Mouse (Mus musculus) CH12.LX (cell line): Measurements from ENCODE around the gene Krt84. TPM values are rescaled to one million over a fixed set of nuclear protein-coding genes. Genes with fewer than 3 reads are reported as not detected.
"Not testable (repeated sequence)": the region's sequence is repeated elsewhere in the genome, so short reads cannot be mapped to it uniquely, and the experiment has no call there.

Source experiments
- DNase-seq: peaks from one replicate; pipeline ENCODE4 v3.0.0-alpha.2; 2013; ENCODE audit errors: extremely low read depth
- H3K27ac ChIP-seq: 2 replicates; pipeline ENCODE4 v1.5.1; 2012; ENCODE audit warnings: low read depth, mild to moderate bottlenecking, control low read depth, moderate library complexity; ENCODE audit not compliant: insufficient read depth
- H3K27me3 ChIP-seq: replicated peaks from 2 replicates; pipeline ENCODE3; 2012; ENCODE audit warnings: inconsistent platforms
- H3K36me3 ChIP-seq, 2 experiments: replicated peaks in 1 of 2; 2 replicates each; pipeline versions ENCODE3 to v1.6.1; 2012; ENCODE audit warnings: inconsistent platforms in 1 of 2, low read length in 1 of 2, mild to moderate bottlenecking in 1 of 2, mixed read lengths in 1 of 2, moderate library complexity in 1 of 2; ENCODE audit not compliant: control insufficient read depth in 1 of 2, insufficient read depth in 1 of 2
- H3K4me1 ChIP-seq, 2 experiments: 2 replicates each; pipeline ENCODE4 v1.6.1; 2012; ENCODE audit warnings: inconsistent platforms in 1 of 2, moderate library complexity in 1 of 2; ENCODE audit not compliant: insufficient read depth in 2 of 2, control insufficient read depth in 1 of 2
- H3K4me2 ChIP-seq: 2 replicates; pipeline ENCODE4 v1.6.1; 2012; ENCODE audit warnings: low read depth, mild to moderate bottlenecking, control low read depth; ENCODE audit not compliant: poor library complexity, insufficient read depth, severe bottlenecking
- H3K4me3 ChIP-seq, 3 experiments: fragments of 150-350 bp in 1 of 3; sonication (generic) in 1 of 3; replicated peaks in 1 of 3; 2 replicates each; pipeline versions ENCODE3 to v1.5.1; 2011 to 2012; ENCODE audit warnings: low read depth in 2 of 3, low read length in 2 of 3, mild to moderate bottlenecking in 2 of 3, moderate library complexity in 2 of 3, control low read depth in 1 of 3, improper control_type of control experiment in 1 of 3, inconsistent platforms in 1 of 3, mixed read lengths in 1 of 3; ENCODE audit not compliant: poor library complexity in 1 of 3
- H3K79me2 ChIP-seq: replicated peaks from 2 replicates; pipeline ENCODE4 v1.6.1; 2012; ENCODE audit warnings: mild to moderate bottlenecking, moderate library complexity; ENCODE audit not compliant: control insufficient read depth, poor library complexity, insufficient read depth, severe bottlenecking; ENCODE audit errors: extremely low read depth
- H3K9ac ChIP-seq: 2 replicates; pipeline ENCODE4 v1.6.1; 2012; ENCODE audit warnings: low read depth, mild to moderate bottlenecking, control low read depth, moderate library complexity; ENCODE audit not compliant: insufficient read depth
- H3K9me3 ChIP-seq: replicated peaks from 2 replicates; pipeline ENCODE3; 2012; ENCODE audit warnings: low read length, inconsistent platforms, mixed read lengths
- BHLHE40 ChIP-seq: IDR thresholded peaks from 2 replicates; pipeline ENCODE4 v1.6.1; 2011; ENCODE audit warnings: mild to moderate bottlenecking, low read depth, low read length, improper control_type of control experiment
- CTCF ChIP-seq, 2 experiments: IDR thresholded peaks in 1 of 2; conservative IDR thresholded peaks in 1 of 2; 2 replicates each; pipeline ENCODE4 v1.5.1; 2011 to 2012; ENCODE audit warnings: low read depth in 2 of 2, low read length in 2 of 2, improper control_type of control experiment in 1 of 2, inconsistent platforms in 1 of 2, mild to moderate bottlenecking in 1 of 2, moderate library complexity in 1 of 2
- ELF1 ChIP-seq: IDR thresholded peaks from 2 replicates; pipeline ENCODE4 v1.6.1; 2014; ENCODE audit warnings: low read depth, mild to moderate bottlenecking, inconsistent platforms, low read length, improper control_type of control experiment
- GABPA ChIP-seq: IDR thresholded peaks from 2 replicates; pipeline ENCODE4 v1.6.1; 2012; ENCODE audit warnings: low read depth, low read length, improper control_type of control experiment, inconsistent platforms; ENCODE audit not compliant: insufficient replicate concordance
- HCFC1 ChIP-seq: IDR thresholded peaks from 2 replicates; pipeline ENCODE4 v1.6.1; 2012; ENCODE audit warnings: low read depth, mild to moderate bottlenecking, inconsistent platforms, low read length, improper control_type of control experiment
- IRF4 ChIP-seq: IDR thresholded peaks from 2 replicates; pipeline ENCODE4 v1.6.1; 2014; ENCODE audit warnings: low read depth, mild to moderate bottlenecking, inconsistent platforms, low read length, improper control_type of control experiment
- JUN ChIP-seq: IDR thresholded peaks from 2 replicates; pipeline ENCODE4 v1.6.1; 2011; ENCODE audit warnings: low read depth, mild to moderate bottlenecking, low read length, improper control_type of control experiment, moderate library complexity; ENCODE audit not compliant: insufficient read depth
- KAT2A ChIP-seq: IDR thresholded peaks from 2 replicates; pipeline ENCODE4 v1.6.1; 2012; ENCODE audit warnings: low read length, improper control_type of control experiment, inconsistent platforms; ENCODE audit not compliant: insufficient replicate concordance
- MAX ChIP-seq: IDR thresholded peaks from 2 replicates; pipeline ENCODE4 v1.6.1; 2011; ENCODE audit warnings: low read length, improper control_type of control experiment
- MAZ ChIP-seq: IDR thresholded peaks from 2 replicates; pipeline ENCODE4 v1.6.1; 2012; ENCODE audit warnings: low read depth, mild to moderate bottlenecking, inconsistent platforms, low read length, improper control_type of control experiment, moderate library complexity
- MEF2A ChIP-seq: IDR thresholded peaks from 2 replicates; pipeline ENCODE4 v1.6.1; 2014; ENCODE audit warnings: low read depth, mild to moderate bottlenecking, inconsistent platforms, low read length, improper control_type of control experiment, borderline replicate concordance
- MXI1 ChIP-seq: IDR thresholded peaks from 2 replicates; pipeline ENCODE4 v1.6.1; 2011; ENCODE audit warnings: mild to moderate bottlenecking, low read depth, low read length, improper control_type of control experiment
- MYC ChIP-seq: IDR thresholded peaks from 2 replicates; pipeline ENCODE4 v1.6.1; 2011; ENCODE audit warnings: low read depth, mild to moderate bottlenecking, improper control_type of control experiment, low read length
- NELFE ChIP-seq: IDR thresholded peaks from 2 replicates; pipeline ENCODE4 v1.6.1; 2011; ENCODE audit warnings: low read depth, low read length, improper control_type of control experiment
- RAD21 ChIP-seq: IDR thresholded peaks from 2 replicates; pipeline ENCODE4 v1.6.1; 2011; ENCODE audit warnings: low read depth, mild to moderate bottlenecking, low read length, improper control_type of control experiment, moderate library complexity
- SMC3 ChIP-seq: IDR thresholded peaks from 2 replicates; pipeline ENCODE4 v1.6.1; 2011; ENCODE audit warnings: low read depth, low read length, improper control_type of control experiment
- UBTF ChIP-seq: IDR thresholded peaks from 2 replicates; pipeline ENCODE4 v1.6.1; 2012; ENCODE audit warnings: low read depth, mild to moderate bottlenecking, inconsistent platforms, low read length, improper control_type of control experiment, moderate library complexity
- USF2 ChIP-seq: conservative IDR thresholded peaks from 2 replicates; pipeline ENCODE4 v1.6.1; 2011; ENCODE audit warnings: low read depth, low read length, improper control_type of control experiment
- ZC3H11A ChIP-seq: IDR thresholded peaks from 2 replicates; pipeline ENCODE4 v1.6.1; 2012; ENCODE audit warnings: low read depth, mild to moderate bottlenecking, inconsistent platforms, low read length, improper control_type of control experiment
- ZNF384 ChIP-seq: IDR thresholded peaks from 2 replicates; pipeline ENCODE4 v1.6.1; 2012; ENCODE audit warnings: low read depth, low read length, improper control_type of control experiment, inconsistent platforms
- dilution Hi-C: fragments of 300-500 bp; cut with MboI; formaldehyde crosslinking; loops from 2 replicates; pipeline ENCODE4 v1.14.3; 2020; ENCODE audit warnings: low sequenced_read_pairs; ENCODE audit not compliant: extremely low pct_unique_long_range_greater_than_20kb, extremely low pct_ligation_motif_present
- in situ Hi-C: fragments of 300-500 bp; cut with MboI; formaldehyde crosslinking; loops from 3 replicates; pipeline ENCODE4 v1.14.3; 2019; ENCODE audit warnings: low sequenced_read_pairs, low pct_ligation_motif_present, low pct_unique_long_range_greater_than_20kb, mixed read lengths
- polyA plus RNA-seq: library from polyadenylated mRNA; unstranded; fragments of >175 nt; gene quantifications from 2 replicates; pipeline ENCODE4 v1.2.1, GENCODE M21; 2012; ENCODE audit warnings: low read depth; ENCODE audit not compliant: insufficient read length
- total RNA-seq, 2 experiments: library from RNA; depleted of rRNA; stranded (reverse); fragments of 300-350 nt in 1 of 2; fragments of >200 nt in 1 of 2; gene quantifications; 2 replicates each; pipeline ENCODE4 v1.2.3; 2012 to 2014

Gene Krt84
- total and polyA plus RNA-seq, 3 experiments, result not detected

- peak; percentile 63 for DNase-seq
- Histone ChIP-seq H3K9me3 (peaks cover 4% of the 10 kb centered on the region), H3K9ac (no peak overlapping the region), H3K4me2 (no peak overlapping the region), H3K4me3 (no peak overlapping the region), H3K27ac (no peak overlapping the region), H3K4me1 (no peaks in the 10 kb centered on the region), H3K79me2 (no peaks in the 10 kb centered on the region), H3K27me3 (peaks cover 73% of the 10 kb centered on the region), H3K36me3 (no peaks in the 10 kb centered on the region)
- dilution Hi-C loops (no loop called here), in situ Hi-C loops (loop anchor here (10.0 kb wide), 1 partner anchor 455 kb away; no protein-coding TSS in a partner anchor)
- TF ChIP-seq SMC3 (peak; percentile 84), NELFE (no peak; the same call in 1 of the 2 replicates), JUN (no peak), MAZ (no peak), MYC (peak; percentile 55; the same call in 1 of the 2 replicates), USF2 (no peak), ELF1 (no peak), ZC3H11A (peak; percentile 62), MEF2A (no peak), HCFC1 (no peak), RAD21 (peak; percentile 90), CTCF (conservative IDR thresholded peaks at IDR 0.05 in 1 of 2, IDR thresholded peaks at IDR 0.05 in 1 of 2; ENCODE audit: low read depth in 2 of 2, low read length in 2 of 2) (peak; percentile 42 to 89), IRF4 (no peak), KAT2A (no peak), MXI1 (no peak), GABPA (no peak), BHLHE40 (no peak), MAX (no peak), ZNF384 (no peak), UBTF (no peak)
Measured at GRCm38 (mm10) chr15:101519792-101520191, 12.8 kb downstream of the Krt84 start.

DNA sequence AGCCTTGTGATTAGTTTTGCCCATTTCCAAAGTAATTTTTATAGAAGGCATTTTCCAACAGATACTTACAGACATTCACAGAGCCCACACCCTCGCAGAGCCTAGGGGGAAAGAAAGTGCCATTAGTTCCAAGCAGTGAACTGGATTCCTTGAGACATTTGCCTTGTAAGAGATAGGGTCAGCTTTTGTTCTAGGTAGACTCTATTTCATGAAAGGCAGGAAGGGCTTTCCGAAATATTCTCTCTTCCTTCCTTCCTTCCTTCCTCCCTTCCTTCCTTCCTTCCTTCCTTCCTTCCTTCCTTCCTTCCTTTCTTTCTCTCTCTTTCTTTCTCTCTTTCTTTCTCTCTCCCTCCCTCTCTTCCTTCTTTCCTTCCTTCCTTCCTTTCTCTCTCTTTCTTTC lies 15.5 kb downstream of the Krt84 start, which contains the start of gene Gm49425:
Gene Gm49425, minus strand, starts transcription at position 101 of the 400 bp plus-strand sequence.
- H3K9ac ChIP-seq, H3K36me3 ChIP-seq, H3K79me2 ChIP-seq, H3K27ac ChIP-seq, H3K4me1 ChIP-seq, in situ Hi-C loops, DNase-seq, dilution Hi-C loops, H3K4me2 ChIP-seq, H3K4me3 ChIP-seq, H3K9me3 ChIP-seq: not testable (repeated sequence)
- peaks cover 76% of the 10 kb centered on the region for H3K27me3 ChIP-seq
